In the genomic region with DNA sequence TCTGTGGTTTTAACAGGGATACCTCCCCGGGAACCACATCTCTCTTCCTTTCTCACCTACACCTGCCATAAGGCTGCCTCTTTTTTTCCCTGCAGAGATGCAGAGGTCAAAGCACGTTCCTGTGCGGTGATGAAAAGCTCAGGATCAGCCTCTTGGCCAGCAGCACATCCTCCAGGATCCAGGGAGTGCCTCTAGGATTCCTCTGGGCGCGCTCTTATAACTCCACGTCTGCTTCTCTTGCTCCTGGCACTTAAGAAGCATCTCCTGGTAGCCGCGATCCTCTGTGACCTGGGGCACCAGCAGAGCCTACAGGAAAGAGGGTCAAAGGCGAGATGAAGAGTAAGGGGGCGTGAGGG, we compare ENCODE assay signal across 9 mouse cellular contexts. TPM values are rescaled to one million over a fixed set of nuclear protein-coding genes. Genes with fewer than 3 reads are reported as not detected.
DNase-seq lines count a peak whose midpoint lies in the region; ATAC-seq and TF ChIP-seq lines count a peak whose summit lies in the region.
"Had no signal": no experiment of that assay in that cellular context is flagged by ENCODE, and none has a peak within 500 bp of the region (broad histone marks: within the 10 kb centered on the region; RNA-seq: fewer than 3 reads in every experiment).

No protein-coding gene starts in this region.

- no peak for DNase-seq in left cerebral cortex, adult 2 months (ENCODE audit: extremely low spot score in 1 of 2, low spot score in 2 of 2)
- DNase-seq in left cerebral cortex, postnatal 4 days: no peak
- DNase-seq in limb, embryonic 11.5 days (ENCODE audit: low spot score): no peak
- no peak for DNase-seq in left cerebral cortex, adult 11 months (ENCODE audit: low spot score)
- DNase-seq in thymus, postnatal 36 days: no peak
- DNase-seq: gastrocnemius, postnatal 36 days had no signal

- H3K4me3 ChIP-seq in left cerebral cortex, adult 2 months: peak overlapping the region; percentile 71
- peak overlapping the region; percentile 65 for H3K4me3 ChIP-seq in forebrain, embryonic 12.5 days (replicated peaks)
- peak overlapping the region; percentile 54 for H3K4me3 ChIP-seq in limb, embryonic 11.5 days (ENCODE audit: low read depth, low read length)
- H3K4me3 ChIP-seq in small intestine, adult 2 months (ENCODE audit: low read depth, low read length): peak overlapping the region; percentile 31

- under 1% methylated on average over 10 of the region's 10 CpGs for WGBS in forebrain, embryonic 12.5 days
- WGBS in limb, embryonic 11.5 days: under 1% methylated on average over 10 of the region's 10 CpGs
- WGBS in small intestine, adult 2 months: 5% methylated on average over 10 of the region's 10 CpGs

- H3K27ac ChIP-seq in left cerebral cortex, adult 2 months: no peak overlapping the region; the same call in 1 of the 2 replicates
- no peak overlapping the region for H3K27ac ChIP-seq in forebrain, embryonic 12.5 days
- no peak overlapping the region for H3K27ac ChIP-seq in limb, embryonic 11.5 days (replicated peaks; ENCODE audit: low read depth, low read length)
- H3K27ac ChIP-seq in small intestine, adult 2 months (ENCODE audit: insufficient read depth, low read depth, low read length): no peak overlapping the region

- peaks cover 15% of the 10 kb centered on the region for H3K4me1 ChIP-seq in forebrain, embryonic 12.5 days
- 0 out of 2 replicates have a peak, but pooled peaks cover 5% of the 10 kb centered on the region for H3K4me1 ChIP-seq in limb, embryonic 11.5 days (ENCODE audit: control insufficient read depth, insufficient read depth, low read length)
- H3K4me1 ChIP-seq in small intestine, adult 2 months (ENCODE audit: control insufficient read depth, insufficient read depth, insufficient read length, low read length): no peaks in the 10 kb centered on the region

- H3K9me3 ChIP-seq in forebrain, embryonic 12.5 days: no peaks in the 10 kb centered on the region
- no peaks in the 10 kb centered on the region for H3K9me3 ChIP-seq in limb, embryonic 11.5 days (ENCODE audit: control insufficient read depth, low read length)

- ATAC-seq in forebrain, embryonic 12.5 days (ENCODE audit: low FRiP score): no peak; the same call in 1 of the 2 replicates
- no peak; the same call in 1 of the 2 replicates for ATAC-seq in limb, embryonic 11.5 days (ENCODE audit: insufficient number of reproducible peaks, low FRiP score, low TSS enrichment, low read depth)

- no peak for TF ChIP-seq POLR2A in small intestine, adult 2 months (IDR thresholded peaks at IDR 0.05; ENCODE audit: low read depth, low read length)

- peak overlapping the region; percentile 99 for H3K4me2 ChIP-seq in forebrain, embryonic 12.5 days
- H3K4me2 ChIP-seq in limb, embryonic 11.5 days (ENCODE audit: low read depth, severe bottlenecking): peak overlapping the region; percentile 98

- peak overlapping the region; percentile 59; the same call in 1 of the 2 replicates for H3K9ac ChIP-seq in forebrain, embryonic 12.5 days
- no peak overlapping the region; the same call in 1 of the 2 replicates for H3K9ac ChIP-seq in limb, embryonic 11.5 days (ENCODE audit: low read length)

- H3K27me3 ChIP-seq in forebrain, embryonic 12.5 days: peaks cover 16% of the 10 kb centered on the region
- H3K27me3 ChIP-seq in limb, embryonic 11.5 days (ENCODE audit: control insufficient read depth, insufficient read depth, low read length): peaks cover 9% of the 10 kb centered on the region; the same call in 1 of the 2 replicates
- H3K27me3 ChIP-seq in small intestine, adult 2 months (ENCODE audit: control insufficient read depth, insufficient read depth, low read length): no peaks in the 10 kb centered on the region

- TF ChIP-seq CTCF in left cerebral cortex, adult 2 months (IDR thresholded peaks at IDR 0.05): no peak
- no peak for TF ChIP-seq CTCF in small intestine, adult 2 months (IDR thresholded peaks at IDR 0.05; ENCODE audit: extremely low read depth, insufficient read length, insufficient replicate concordance, low read depth, low read length)

- H3K36me3 ChIP-seq in forebrain, embryonic 12.5 days (replicated peaks): no peaks in the 10 kb centered on the region
- H3K36me3 ChIP-seq in limb, embryonic 11.5 days (ENCODE audit: control insufficient read depth, insufficient read depth, low read length): no peaks in the 10 kb centered on the region
- H3K36me3 ChIP-seq in small intestine, adult 2 months (ENCODE audit: control insufficient read depth, insufficient read depth, low read length): no peaks in the 10 kb centered on the region

- intact Hi-C loops in left cerebral cortex, adult 2 months (cut with DNase I): no loop called here
- intact Hi-C loops in left cerebral cortex, postnatal 4 days (cut with DNase I): loop anchor here (5.0 kb wide), 1 partner anchor 472 kb away; no protein-coding TSS in a partner anchor

RNA-seq across cellular contexts. Expression of a gene that starts 0.4 kb away (rescaled TPM):
- 10 to 100 TPM; 14.9 to 18.3 TPM for total RNA-seq in left cerebral cortex, adult 2 months (2021)
- 10 to 100 TPM; 24.5 to 26.7 TPM for total RNA-seq in left cerebral cortex, postnatal 4 days (2021)
- polyA plus RNA-seq in forebrain, embryonic 12.5 days (2016; fragmentation: Nextera tagmentation; extraction: Ambion mirVana): 1.6 and 2.0 TPM in 2 replicates
- polyA plus RNA-seq in limb, embryonic 11.5 days (2014; fragmentation: Nextera tagmentation; extraction: Ambion mirVana): 0.24 TPM in 1 of 2 replicates, not detected in the other
- polyA plus RNA-seq in small intestine, adult 2 months (2012; rRNA removed): 0.14 TPM in 1 of 2 replicates, not detected in the other
- total RNA-seq: gastrocnemius, postnatal 36 days; monocyte, adult 5-6 weeks had no signal
